Mouse (Mus musculus) CH12.LX (cell line): ENCODE results near the gene Zc3h10.

Experiments
- CHD1 ChIP-seq: IDR thresholded peaks from 2 replicates; pipeline ENCODE4 v1.6.1; 2012; ENCODE audit warnings: low read depth, low read length, improper control_type of control experiment, inconsistent platforms
- CTCF ChIP-seq, 2 experiments: IDR thresholded peaks in 1 of 2; conservative IDR thresholded peaks in 1 of 2; 2 replicates each; pipeline ENCODE4 v1.5.1; 2011 to 2012; ENCODE audit warnings: low read depth in 2 of 2, low read length in 2 of 2, improper control_type of control experiment in 1 of 2, inconsistent platforms in 1 of 2, mild to moderate bottlenecking in 1 of 2, moderate library complexity in 1 of 2
- ELF1 ChIP-seq: IDR thresholded peaks from 2 replicates; pipeline ENCODE4 v1.6.1; 2014; ENCODE audit warnings: low read depth, mild to moderate bottlenecking, inconsistent platforms, low read length, improper control_type of control experiment
- EP300 ChIP-seq: IDR thresholded peaks from 2 replicates; pipeline ENCODE4 v1.6.1; 2011; ENCODE audit warnings: low read length, improper control_type of control experiment
- KAT2A ChIP-seq: IDR thresholded peaks from 2 replicates; pipeline ENCODE4 v1.6.1; 2012; ENCODE audit warnings: low read length, improper control_type of control experiment, inconsistent platforms; ENCODE audit not compliant: insufficient replicate concordance
- MAZ ChIP-seq: IDR thresholded peaks from 2 replicates; pipeline ENCODE4 v1.6.1; 2012; ENCODE audit warnings: low read depth, mild to moderate bottlenecking, inconsistent platforms, low read length, improper control_type of control experiment, moderate library complexity
- POLR2A ChIP-seq: IDR thresholded peaks from 2 replicates; pipeline ENCODE4 v1.6.1; 2011; ENCODE audit warnings: low read depth, mild to moderate bottlenecking, improper control_type of control experiment, low read length
- USF1 ChIP-seq: IDR thresholded peaks from 2 replicates; pipeline ENCODE4 v1.6.1; 2014; ENCODE audit warnings: low read depth, mild to moderate bottlenecking, inconsistent platforms, low read length, improper control_type of control experiment
- ZC3H11A ChIP-seq: IDR thresholded peaks from 2 replicates; pipeline ENCODE4 v1.6.1; 2012; ENCODE audit warnings: low read depth, mild to moderate bottlenecking, inconsistent platforms, low read length, improper control_type of control experiment
- ZMIZ1 ChIP-seq: IDR thresholded peaks from 2 replicates; pipeline ENCODE4 v1.6.1; 2012; ENCODE audit warnings: low read depth, mild to moderate bottlenecking, inconsistent platforms, low read length, improper control_type of control experiment
- ZNF384 ChIP-seq: IDR thresholded peaks from 2 replicates; pipeline ENCODE4 v1.6.1; 2012; ENCODE audit warnings: low read depth, low read length, improper control_type of control experiment, inconsistent platforms

DNA sequence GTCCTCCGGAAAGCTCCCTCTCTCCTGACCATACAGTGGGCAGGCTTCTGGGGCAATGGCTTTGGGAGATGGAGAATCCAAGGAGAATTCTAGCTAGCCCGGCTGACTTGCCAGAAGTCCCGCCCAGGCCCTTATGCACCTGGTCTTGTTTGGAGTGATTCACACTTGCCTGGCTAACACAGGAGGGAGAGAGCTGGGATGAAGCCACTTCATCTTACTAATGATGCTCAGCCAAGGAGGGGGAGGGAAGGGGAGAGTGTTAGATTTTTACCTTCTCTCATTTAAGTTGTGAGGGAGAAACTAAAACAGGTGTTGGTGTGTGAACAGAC is 2.0 kb downstream of the Zc3h10 start:
- no peak for TF ChIP-seq ZMIZ1
- TF ChIP-seq KAT2A: no peak
- TF ChIP-seq ELF1: no peak
- TF ChIP-seq ZC3H11A: no peak
- no peak for TF ChIP-seq USF1
- no peak for TF ChIP-seq CTCF (conservative IDR thresholded peaks at IDR 0.05 in 1 of 2, IDR thresholded peaks at IDR 0.05 in 1 of 2; ENCODE audit: low read depth in 2 of 2, low read length in 2 of 2)
- no peak for TF ChIP-seq ZNF384
- no peak for TF ChIP-seq CHD1
- no peak for TF ChIP-seq POLR2A
- no peak for TF ChIP-seq EP300
- TF ChIP-seq MAZ: no peak
